Mouse (Mus musculus) megakaryocyte, embryonic 14.5 days (primary cell): ENCODE data around the gene Klk1.

Experiments used
- FLI1 ChIP-seq: IDR thresholded peaks from 2 replicates; pipeline ENCODE4 v1.6.1; 2012; ENCODE audit warnings: low read length, inconsistent platforms, mixed read lengths
- GATA1 ChIP-seq: IDR thresholded peaks from 3 replicates; pipeline ENCODE4 v1.6.1; 2012; ENCODE audit warnings: mixed read lengths, low read length, inconsistent platforms, borderline replicate concordance

- TF ChIP-seq GATA1 (no peak), FLI1 (no peak)
Observed at GRCm38 (mm10) chr7:44241163-44241562, 16.0 kb downstream of the Klk1 start.
